Mouse (Mus musculus) brain, embryonic 14.5 days (tissue): ENCODE results near the gene Arhgef2. TPM values are rescaled to one million over a fixed set of nuclear protein-coding genes. Genes with fewer than 3 reads are reported as not detected.

ENCODE experiments used
- DNase-seq: peaks from one replicate; pipeline ENCODE4 v3.0.0-alpha.2; 2011; ENCODE audit warnings: low read depth
- CTCF ChIP-seq: fragments of 200-500 bp; IDR thresholded peaks from 2 replicates; pipeline ENCODE4 v1.5.1; 2012; ENCODE audit warnings: inconsistent platforms, mild to moderate bottlenecking, moderate library complexity, borderline replicate concordance; ENCODE audit not compliant: insufficient read depth, insufficient read length; ENCODE audit errors: extremely low read depth
- POLR2A ChIP-seq: fragments of 200-500 bp; IDR thresholded peaks from 2 replicates; pipeline ENCODE4 v1.6.1; 2012; ENCODE audit warnings: mild to moderate bottlenecking, inconsistent platforms, borderline replicate concordance; ENCODE audit not compliant: poor library complexity, insufficient read depth, insufficient read length, severe bottlenecking; ENCODE audit errors: extremely low read depth
- polyA plus RNA-seq: library from polyadenylated mRNA; depleted of rRNA; stranded (reverse); fragments of >200 nt; gene quantifications from 2 replicates; pipeline ENCODE4 v1.2.3, GENCODE M21; 2012

Arhgef2 gene
- polyA plus RNA-seq, 1 experiment = 137 TPM

DNA sequence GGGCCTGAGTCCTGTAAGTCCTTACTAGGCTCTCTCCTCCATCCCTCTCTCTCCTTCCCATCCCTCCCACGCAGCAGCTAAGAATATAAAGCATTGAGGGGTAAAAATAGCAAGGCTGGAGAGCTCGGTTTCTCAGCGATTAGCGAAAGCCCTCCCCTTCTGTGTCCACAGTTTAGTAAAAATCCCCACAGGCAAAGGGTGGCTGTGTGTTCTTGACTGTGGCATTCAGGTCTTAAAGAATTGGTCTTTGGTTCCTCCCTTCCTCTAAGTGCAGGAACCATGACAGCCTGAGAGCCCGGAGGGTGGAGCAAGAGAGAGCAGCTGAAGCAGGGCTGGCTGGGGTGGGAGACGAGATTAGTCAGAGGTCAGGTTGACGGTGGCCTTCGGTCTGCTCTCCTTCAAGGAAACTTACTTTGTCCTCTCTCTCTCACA lies 30.8 kb downstream of the Arhgef2 start:
- no peak for DNase-seq
- no peak for TF ChIP-seq CTCF
- no peak for TF ChIP-seq POLR2A

DNA sequence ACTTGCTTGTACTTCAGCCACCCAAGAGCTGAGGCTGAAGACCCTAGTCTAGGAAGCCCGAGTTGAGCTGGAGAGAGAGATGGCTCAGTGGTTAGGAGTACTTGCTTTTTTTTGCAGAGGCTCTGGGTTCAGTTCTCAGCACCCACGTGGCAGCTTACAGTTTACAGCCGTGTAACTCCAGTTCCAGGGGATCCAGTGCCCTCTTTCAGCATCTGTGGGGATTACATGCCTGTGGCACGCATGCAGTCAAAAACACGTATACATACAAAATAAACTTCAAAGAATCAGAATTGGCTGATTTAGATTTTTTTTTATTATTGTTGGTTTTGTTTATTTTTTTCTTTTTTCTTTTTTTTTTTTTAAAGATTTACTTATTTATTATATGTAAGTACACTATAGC lies 31.4 kb downstream of the Arhgef2 start:
- TF ChIP-seq CTCF (no peak), POLR2A (no peak)
- no peak for DNase-seq

DNA sequence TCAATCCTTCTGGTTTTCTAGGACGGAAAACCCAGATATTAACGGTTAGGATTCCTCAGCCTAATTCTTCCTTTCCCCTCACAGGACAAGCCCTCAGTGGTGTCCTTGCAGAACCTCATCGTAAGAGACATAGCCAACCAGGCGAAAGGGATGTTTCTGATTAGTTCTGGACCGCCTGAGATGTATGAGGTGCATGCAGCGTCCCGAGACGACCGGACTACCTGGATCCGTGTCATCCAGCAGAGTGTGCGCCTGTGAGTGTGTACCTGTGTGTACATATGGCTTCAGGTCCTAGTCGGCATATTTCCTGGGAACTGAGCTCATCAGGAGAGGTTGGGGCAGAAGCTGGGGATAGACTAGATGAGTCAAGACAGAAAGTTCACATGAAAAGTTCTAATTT lies 33.5 kb downstream of the Arhgef2 start:
- TF ChIP-seq POLR2A (no peak), CTCF (no peak)
- DNase-seq = no peak

DNA sequence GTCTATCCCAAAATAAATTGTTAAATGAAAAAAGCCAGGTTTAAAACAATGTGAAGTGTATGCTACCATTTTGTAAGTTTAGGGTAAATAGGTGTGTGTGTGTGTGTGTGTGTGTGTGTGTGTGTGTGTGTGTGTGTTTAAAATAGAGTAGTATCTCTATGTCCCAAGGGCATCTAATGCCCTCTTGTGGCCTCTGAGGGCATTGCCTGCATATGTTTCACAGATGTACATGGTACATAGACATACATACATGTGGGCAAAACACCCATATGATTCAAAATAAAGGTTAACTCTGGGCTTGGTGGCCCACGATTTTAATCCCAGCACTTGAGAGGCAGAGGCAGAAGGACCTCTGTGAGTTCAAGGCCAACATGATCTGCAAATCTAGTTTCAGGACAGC lies 34.9 kb downstream of the Arhgef2 start:
- DNase-seq = peak; percentile 73
- TF ChIP-seq POLR2A (no peak), CTCF (peak; percentile 63)

DNA sequence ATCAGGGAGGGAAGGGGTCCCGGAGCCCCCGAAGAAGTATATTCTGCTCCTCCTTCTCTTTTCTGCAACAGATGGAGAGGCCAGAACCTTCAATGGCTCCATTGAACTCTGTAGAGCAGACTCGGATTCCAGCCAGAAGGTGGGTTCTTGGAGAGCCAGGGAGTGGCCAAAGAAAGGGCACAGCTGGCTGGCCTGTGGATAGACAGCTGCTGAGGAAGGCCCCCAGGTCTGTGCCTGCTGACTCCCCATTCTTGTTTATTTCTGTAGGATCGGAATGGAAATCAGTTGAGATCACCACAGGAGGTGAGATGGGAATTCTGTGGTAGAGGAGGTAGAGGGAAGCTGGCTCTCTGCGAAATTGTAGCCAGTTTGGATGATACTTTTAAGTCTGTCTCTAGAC lies 37.3 kb downstream of the Arhgef2 start:
- no peak for TF ChIP-seq CTCF
- no peak for TF ChIP-seq POLR2A
- DNase-seq = no peak

DNA sequence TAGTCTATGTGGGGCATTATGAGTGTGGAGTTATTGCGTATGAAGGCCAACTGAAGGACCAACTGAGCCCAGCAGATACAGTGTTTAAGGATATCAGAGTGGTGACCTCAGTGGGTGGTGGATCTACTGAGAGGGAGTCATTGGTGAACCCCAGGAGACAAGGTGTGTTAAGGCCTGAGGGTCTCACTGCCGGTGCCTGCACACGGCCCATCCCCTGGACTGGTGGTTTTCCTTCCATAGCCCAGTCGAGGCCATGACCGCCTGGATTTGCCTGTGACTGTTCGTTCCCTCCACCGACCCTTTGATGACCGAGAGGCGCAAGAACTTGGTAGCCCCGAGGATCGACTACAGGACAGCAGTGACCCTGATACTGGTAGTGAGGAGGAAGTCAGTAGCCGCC lies 40.2 kb downstream of the Arhgef2 start:
- DNase-seq = no peak
- TF ChIP-seq POLR2A = no peak
- no peak for TF ChIP-seq CTCF

DNA sequence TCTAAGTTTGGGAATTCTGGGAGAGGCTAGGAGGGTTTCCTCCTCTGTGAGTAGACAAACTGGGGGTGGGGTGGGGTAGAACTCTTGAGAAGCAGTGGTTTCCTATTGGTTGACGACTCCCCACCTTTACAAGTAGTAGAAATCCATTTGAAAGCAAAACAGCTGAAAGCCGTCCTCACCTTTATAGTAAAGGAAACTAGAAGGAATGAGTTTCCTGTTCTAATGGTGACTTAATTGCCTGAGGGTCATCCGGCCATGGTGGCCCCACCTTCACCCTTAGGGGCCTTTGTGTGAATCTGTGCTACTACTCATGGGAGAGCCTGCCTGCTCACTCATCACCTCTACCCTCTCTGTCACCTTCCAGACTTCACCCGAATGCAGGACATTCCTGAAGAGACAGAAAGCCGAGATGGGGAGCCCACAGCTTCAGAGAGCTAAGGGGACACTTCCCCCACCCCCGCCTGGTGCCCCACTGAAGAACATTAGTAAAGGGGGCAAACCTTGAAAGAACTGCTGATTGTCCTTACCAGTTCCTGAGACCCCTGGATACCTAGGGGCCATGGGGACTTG lies 40.7 kb downstream of the Arhgef2 start:
- TF ChIP-seq CTCF (no peak), POLR2A (no peak)
- no peak for DNase-seq

DNA sequence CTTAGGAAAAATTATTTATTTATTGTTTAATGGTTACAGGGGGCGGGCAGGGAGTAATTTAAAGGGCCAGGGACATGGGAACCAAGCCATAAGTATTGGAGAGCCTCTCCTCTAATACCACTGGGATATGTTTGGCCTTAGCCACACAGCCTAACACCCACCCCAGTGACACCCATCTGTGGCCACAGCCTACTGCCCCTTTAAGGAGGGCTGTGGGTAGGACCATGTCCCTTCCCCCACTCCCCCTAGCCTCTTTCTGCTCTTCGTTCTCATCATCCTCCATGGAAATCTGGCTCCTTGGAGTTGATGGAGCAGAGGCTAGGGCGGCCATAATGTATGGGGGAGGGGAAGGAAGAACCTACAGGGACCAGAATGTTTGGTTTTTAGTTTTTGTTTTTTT lies 41.3 kb downstream of the Arhgef2 start:
- no peak for DNase-seq
- TF ChIP-seq CTCF (no peak), POLR2A (no peak)

DNA sequence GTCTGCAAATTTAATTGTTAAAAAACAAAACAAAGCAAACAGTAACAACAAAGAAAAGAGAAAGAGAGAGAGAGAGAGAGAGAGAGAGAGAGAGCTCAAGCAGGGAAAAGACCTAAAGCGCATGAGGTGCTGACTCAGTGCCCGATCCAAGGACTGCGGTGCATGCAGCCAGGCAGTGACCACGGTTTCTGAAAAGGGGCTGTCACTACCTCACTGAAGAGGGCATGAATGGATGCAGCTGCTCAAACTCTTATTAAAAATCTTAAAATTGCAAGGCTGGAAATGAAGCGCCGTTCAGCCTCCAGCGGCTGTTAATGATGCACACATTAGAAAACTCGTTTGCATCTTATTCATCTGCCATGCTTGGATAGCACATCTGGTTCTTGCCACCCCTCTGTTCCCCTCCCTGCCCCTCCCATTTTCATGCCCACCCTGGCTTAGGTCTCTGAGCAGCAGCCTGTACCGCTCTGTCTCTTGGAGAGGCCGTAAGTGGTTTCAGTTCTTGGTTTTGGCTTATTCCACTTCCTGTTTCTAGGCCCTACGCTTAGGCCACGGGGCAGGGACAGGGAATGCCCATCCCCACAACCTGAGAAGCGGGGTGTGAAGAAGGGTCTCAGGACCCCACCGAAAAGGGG lies 42.1 kb downstream of the Arhgef2 start:
- TF ChIP-seq CTCF = no peak
- no peak for TF ChIP-seq POLR2A
- peak; percentile 50 for DNase-seq

DNA sequence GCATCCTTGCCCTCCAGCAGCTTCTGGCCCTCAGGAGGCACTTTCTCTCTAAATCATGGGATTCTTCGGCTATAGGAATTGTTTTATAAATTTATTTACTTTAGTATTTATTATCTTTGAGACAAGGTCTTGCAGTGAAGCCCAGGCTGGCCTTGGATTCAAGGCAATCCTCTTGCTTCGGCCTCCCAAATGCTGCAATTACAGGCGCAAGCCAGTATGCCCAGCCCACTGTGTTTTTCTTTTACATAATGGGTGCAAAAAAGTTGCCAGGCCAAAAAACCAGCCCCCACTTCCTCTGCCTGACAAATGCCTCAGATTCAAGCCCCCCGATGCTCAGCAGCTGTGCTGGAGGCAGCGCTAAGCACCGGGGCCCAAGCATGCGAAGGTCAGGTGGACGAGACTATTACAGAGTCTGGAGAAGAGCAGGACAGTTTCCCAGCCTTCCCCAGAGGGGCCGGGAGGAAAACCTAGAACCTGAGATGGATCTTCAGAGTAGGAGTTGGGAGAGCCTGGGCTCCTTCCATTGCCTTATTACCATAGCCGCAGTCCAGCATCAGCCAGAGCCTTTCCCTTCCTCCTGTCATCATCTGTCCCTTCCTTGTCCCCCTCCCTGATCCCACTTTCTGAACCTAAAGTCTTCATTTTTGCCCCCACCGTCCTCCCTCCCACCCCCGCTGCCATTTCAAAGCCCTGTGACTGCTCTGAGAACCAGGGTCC lies 42.8 kb downstream of the Arhgef2 start:
- DNase-seq = no peak
- TF ChIP-seq CTCF (no peak), POLR2A (no peak)

DNA sequence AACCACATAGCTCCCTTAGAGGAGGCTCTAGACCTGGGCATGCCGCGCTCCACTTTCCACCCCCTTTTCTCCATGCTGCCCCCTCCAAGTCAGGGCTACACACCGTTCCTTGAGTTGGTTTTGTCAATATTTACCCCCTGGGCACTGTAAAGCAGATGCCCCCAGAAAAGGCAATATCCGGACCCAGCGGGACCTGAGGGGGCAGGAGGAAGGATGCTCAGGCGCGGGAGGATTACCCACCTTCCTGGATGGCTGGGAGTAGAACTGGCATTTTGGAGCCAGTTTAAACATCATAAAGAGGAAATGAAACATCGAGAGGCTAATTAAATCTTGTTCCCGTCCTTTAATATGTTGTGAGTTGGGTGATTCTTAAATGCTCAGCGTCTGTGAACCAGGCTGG lies 43.4 kb downstream of the Arhgef2 start:
- DNase-seq = no peak
- no peak for TF ChIP-seq CTCF
- TF ChIP-seq POLR2A = no peak
